8 mouse cellular contexts compared by ENCODE assay signal in the genomic region with DNA sequence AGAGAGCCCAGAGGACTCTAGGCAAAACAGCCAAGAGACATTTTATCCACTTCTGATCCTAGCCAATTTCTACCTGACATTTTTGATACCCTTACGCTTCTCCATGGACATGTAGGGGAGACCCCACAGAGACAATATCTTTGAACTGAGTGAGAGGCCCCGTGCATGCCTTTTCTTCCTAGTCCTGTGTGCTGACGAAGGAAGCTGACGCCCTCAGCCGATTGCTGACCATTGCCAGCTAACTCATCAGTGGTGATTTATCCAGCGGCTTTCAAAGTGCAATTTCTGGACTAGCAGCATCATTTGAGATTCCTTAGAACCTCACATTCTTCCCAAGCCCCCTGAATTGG.
A peak's percentile ranks its signal among the peaks of the same experiment; 100 is the strongest.
DNase-seq lines count a peak whose midpoint lies in the region; ATAC-seq and TF ChIP-seq lines count a peak whose summit lies in the region.

No protein-coding gene starts in this region.

- TF ChIP-seq POLR2A in olfactory bulb, adult 2 months (IDR thresholded peaks at IDR 0.05; ENCODE audit: insufficient read depth, low read depth, low read length), result no peak

- no peaks in the 10 kb centered on the region for H3K9me3 ChIP-seq in heart, embryonic 11.5 days (replicated peaks; ENCODE audit: control insufficient read depth, low read length)
- no peaks in the 10 kb centered on the region for H3K9me3 ChIP-seq in forebrain, embryonic 11.5 days (ENCODE audit: control insufficient read depth, low read length)

- H3K4me2 ChIP-seq in heart, embryonic 11.5 days, result peak overlapping the region; percentile 59
- peak overlapping the region; percentile 32; the same call in 1 of the 2 replicates for H3K4me2 ChIP-seq in forebrain, embryonic 11.5 days (ENCODE audit: low read depth, low read length, severe bottlenecking)

- DNase-seq in heart, adult 11 months, result no peak
- DNase-seq in MEL-GATA-1-ER (ENCODE audit: extremely low read depth, low read depth), result peak; percentile 7
- DNase-seq in forebrain, embryonic 11.5 days (ENCODE audit: low spot score), result no peak
- peak in 1 of 2 experiments; percentile 9 for DNase-seq in layer of hippocampus, adult 2 months (ENCODE audit: low spot score in 2 of 2)
- no peak for DNase-seq in Muller cell, postnatal 12 days (ENCODE audit: inconsistent ontology term)
- no peak for DNase-seq in kidney, adult 8-10 months

- no peaks in the 10 kb centered on the region for H3K36me3 ChIP-seq in heart, embryonic 11.5 days (ENCODE audit: control insufficient read depth, insufficient read depth, low read length)
- no peaks in the 10 kb centered on the region for H3K36me3 ChIP-seq in forebrain, embryonic 11.5 days (ENCODE audit: control insufficient read depth, insufficient read depth, low read length)

- H3K4me1 ChIP-seq in heart, embryonic 11.5 days (ENCODE audit: control insufficient read depth, insufficient read depth, low read length), result no peaks in the 10 kb centered on the region
- 0 out of 2 replicates have a peak, but pooled peaks cover 4% of the 10 kb centered on the region for H3K4me1 ChIP-seq in forebrain, embryonic 11.5 days (replicated peaks; ENCODE audit: control insufficient read depth, insufficient read depth, low read length)
- peaks cover 3% of the 10 kb centered on the region; the same call in 1 of the 2 replicates for H3K4me1 ChIP-seq in olfactory bulb, adult 2 months (ENCODE audit: control insufficient read depth, insufficient read depth, low read length)

- no peaks in the 10 kb centered on the region for H3K27me3 ChIP-seq in heart, embryonic 11.5 days (ENCODE audit: control insufficient read depth, insufficient read depth, low read length)
- no peaks in the 10 kb centered on the region for H3K27me3 ChIP-seq in forebrain, embryonic 11.5 days (ENCODE audit: control insufficient read depth, insufficient read depth, low read length)

- no peak for TF ChIP-seq CTCF in layer of hippocampus, adult 2 months (conservative IDR thresholded peaks at IDR 0.05)
- TF ChIP-seq CTCF in olfactory bulb, adult 2 months (IDR thresholded peaks at IDR 0.05; ENCODE audit: insufficient read depth, low read depth, low read length), result no peak

- ATAC-seq in heart, embryonic 11.5 days (replicated peaks; ENCODE audit: insufficient number of reproducible peaks, low FRiP score, low TSS enrichment), result no peak
- ATAC-seq in forebrain, embryonic 11.5 days (replicated peaks; ENCODE audit: low FRiP score), result peak; percentile 26

- 56% methylated on average over 6 of the region's 6 CpGs for WGBS in heart, embryonic 11.5 days (ENCODE audit: insufficient replicate concordance)
- WGBS in forebrain, embryonic 11.5 days, result 68% methylated on average over 6 of the region's 6 CpGs
- 20% methylated on average over 6 of the region's 6 CpGs for WGBS in olfactory bulb, adult 2 months

- H3K27ac ChIP-seq in heart, embryonic 11.5 days (ENCODE audit: low read depth, low read length), result no peak overlapping the region
- H3K27ac ChIP-seq in forebrain, embryonic 11.5 days (ENCODE audit: low read depth, low read length), result no peak overlapping the region
- H3K27ac ChIP-seq in layer of hippocampus, adult 2 months, result peak overlapping the region; percentile 89
- peak overlapping the region; percentile 83; the same call in 1 of the 2 replicates for H3K27ac ChIP-seq in olfactory bulb, adult 2 months (ENCODE audit: insufficient read depth, low read depth, low read length)

- H3K4me3 ChIP-seq in heart, embryonic 11.5 days (ENCODE audit: low read depth, low read length), result peak overlapping the region; percentile 13; the same call in 1 of the 2 replicates
- H3K4me3 ChIP-seq in forebrain, embryonic 11.5 days (ENCODE audit: low read depth, low read length), result no peak overlapping the region
- peak overlapping the region; percentile 56 for H3K4me3 ChIP-seq in layer of hippocampus, adult 2 months
- H3K4me3 ChIP-seq in olfactory bulb, adult 2 months (ENCODE audit: insufficient read depth, low read depth, low read length), result peak overlapping the region; percentile 39

- no peak overlapping the region for H3K9ac ChIP-seq in heart, embryonic 11.5 days (ENCODE audit: low read depth, low read length)
- no peak overlapping the region for H3K9ac ChIP-seq in forebrain, embryonic 11.5 days (ENCODE audit: low read length)

Comparison
In these comparisons a context has a peak if more than half of its experiments do, and no peak if none do; other contexts are left out.
1. H3K27ac ChIP-seq: peak in layer of hippocampus, adult 2 months (single experiment) and olfactory bulb, adult 2 months (single experiment); none in heart, embryonic 11.5 days (single experiment) and forebrain, embryonic 11.5 days (single experiment).